Mouse (Mus musculus): ENCODE data around the gene Swi5.

DNA sequence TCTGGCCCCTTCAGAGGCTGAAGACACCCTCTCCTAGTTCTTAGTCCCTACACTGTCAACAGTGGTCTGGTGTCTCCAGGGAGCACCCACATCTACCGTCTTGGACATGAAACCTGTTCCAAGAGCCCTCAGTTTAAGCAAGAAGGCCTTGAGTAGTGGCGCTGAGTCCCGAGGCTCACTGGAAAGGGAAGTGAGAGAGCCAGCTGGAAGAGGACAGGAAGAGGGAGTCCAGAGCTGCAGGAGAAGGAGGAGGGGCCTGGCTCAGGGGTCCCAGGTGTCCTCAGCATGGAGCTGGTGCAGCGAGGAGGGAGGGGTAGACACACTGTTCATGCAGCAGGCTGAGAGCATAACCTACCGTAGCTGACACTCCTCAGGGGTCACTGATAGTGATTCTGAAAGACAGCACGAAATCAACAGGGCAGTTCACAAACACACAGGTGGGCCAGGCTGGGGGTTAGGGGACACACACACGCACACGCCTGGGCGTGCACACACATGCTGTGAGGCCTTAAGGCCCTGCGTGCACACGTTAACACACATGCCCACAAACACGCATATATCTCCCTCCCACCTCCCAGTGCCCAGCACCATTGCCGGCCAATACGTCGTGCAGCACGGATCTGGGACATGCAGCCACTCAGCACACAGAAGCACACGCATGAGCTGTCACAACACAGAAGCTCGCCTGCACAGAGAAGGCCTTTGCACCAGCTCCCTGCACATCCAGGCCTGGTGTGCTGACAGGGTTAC is 22.4 kb upstream of the Swi5 start:
- no peak for TF ChIP-seq CTCF (IDR thresholded peaks at IDR 0.05; ENCODE audit: extremely low read depth, insufficient read length, insufficient replicate concordance, low read depth, low read length)
- no peak for TF ChIP-seq POLR2A (IDR thresholded peaks at IDR 0.05; ENCODE audit: low read depth, low read length)

Data from small intestine, adult 2 months (tissue).